Mouse (Mus musculus) erythroblast, embryonic 14.5 days (primary cell): Measurements from ENCODE around the gene Zfp451.

Experiments
- GATA1 ChIP-seq: IDR thresholded peaks from 2 replicates; pipeline ENCODE4 v1.6.1; 2012; ENCODE audit warnings: low read length, inconsistent platforms, mixed read lengths
- TAL1 ChIP-seq: IDR thresholded peaks from 3 replicates; pipeline ENCODE4 v1.6.1; 2012; ENCODE audit warnings: low read length, inconsistent platforms, mixed read lengths

- TF ChIP-seq GATA1 (no peak), TAL1 (no peak)
Observed at GRCm38 (mm10) chr1:33817931-33818330, 3.5 kb upstream of the Zfp451 start.
